Comparison of ENCODE assay signal across 8 mouse cellular contexts in the genomic region with DNA sequence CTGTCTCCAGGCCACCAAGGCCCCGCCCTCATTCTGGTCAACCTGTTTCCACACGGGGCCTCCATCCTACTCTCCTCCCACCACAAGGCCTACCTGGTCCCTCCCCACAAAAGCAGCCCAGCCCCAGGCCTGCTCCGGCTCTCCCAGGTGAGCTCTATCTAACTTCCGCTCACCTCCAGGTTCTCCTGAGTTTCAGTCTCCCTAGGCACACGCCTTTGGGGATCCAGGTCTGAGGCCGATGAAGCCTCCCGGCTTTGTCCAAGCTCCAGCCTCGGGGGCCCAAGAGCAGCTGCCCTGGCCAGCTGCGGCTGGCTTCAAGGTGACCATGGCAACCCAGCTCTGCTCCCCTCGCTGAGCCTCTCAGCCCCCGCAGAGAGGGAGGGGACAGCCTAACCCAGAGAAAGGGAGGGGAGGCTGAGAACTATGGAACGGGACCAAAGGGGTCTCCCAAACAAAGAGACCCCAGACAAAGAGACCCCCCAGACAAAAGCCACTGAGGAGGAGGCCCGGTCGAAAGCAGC. TPM values are rescaled to one million over a fixed set of nuclear protein-coding genes. Genes with fewer than 3 reads are reported as not detected.
DNase-seq lines count a peak whose midpoint lies in the region; ATAC-seq and TF ChIP-seq lines count a peak whose summit lies in the region.

No protein-coding gene starts in this region.

- H3K27me3 ChIP-seq in heart, embryonic 14.5 days (ENCODE audit: control insufficient read depth, insufficient read depth, low read length) = no peaks in the 10 kb centered on the region
- H3K27me3 ChIP-seq in heart, adult 2 months (ENCODE audit: control insufficient read depth, insufficient read depth, low read length) = no peaks in the 10 kb centered on the region
- no peaks in the 10 kb centered on the region for H3K27me3 ChIP-seq in hindbrain, embryonic 11.5 days (ENCODE audit: control insufficient read depth, insufficient read depth, low read length)
- peaks cover 37% of the 10 kb centered on the region for H3K27me3 ChIP-seq in limb, embryonic 12.5 days
- H3K27me3 ChIP-seq in small intestine, adult 2 months (ENCODE audit: control insufficient read depth, insufficient read depth, low read length) = no peaks in the 10 kb centered on the region

- peak overlapping the region; percentile 78 for H3K9ac ChIP-seq in heart, embryonic 14.5 days (ENCODE audit: low read length)
- no peak overlapping the region for H3K9ac ChIP-seq in heart, adult 2 months (ENCODE audit: low read depth, low read length)
- peak overlapping the region; percentile 89 for H3K9ac ChIP-seq in hindbrain, embryonic 11.5 days (ENCODE audit: low read depth, low read length)
- peak overlapping the region; percentile 64 for H3K9ac ChIP-seq in limb, embryonic 12.5 days (replicated peaks)

- ATAC-seq in heart, embryonic 14.5 days (ENCODE audit: insufficient number of reproducible peaks, insufficient read depth, low FRiP score, low read depth) = no peak
- ATAC-seq in hindbrain, embryonic 11.5 days (ENCODE audit: low FRiP score) = peak; percentile 86
- peak; percentile 65 for ATAC-seq in limb, embryonic 12.5 days (ENCODE audit: insufficient number of reproducible peaks, insufficient read depth, low FRiP score, low TSS enrichment, low read depth)
- no peak for ATAC-seq in granulocyte monocyte progenitor cell, adult 5-6 weeks (replicated peaks; ENCODE audit: poor library complexity, severe bottlenecking)

- H3K9me3 ChIP-seq in heart, embryonic 14.5 days (ENCODE audit: control insufficient read depth, low read length) = no peaks in the 10 kb centered on the region
- no peaks in the 10 kb centered on the region for H3K9me3 ChIP-seq in hindbrain, embryonic 11.5 days (ENCODE audit: control insufficient read depth, low read length)
- no peaks in the 10 kb centered on the region for H3K9me3 ChIP-seq in limb, embryonic 12.5 days

- DNase-seq in heart, adult 2 months = no peak
- DNase-seq in brain, embryonic 14.5 days (ENCODE audit: low read depth) = peak; percentile 97
- DNase-seq in hindbrain, embryonic 11.5 days (ENCODE audit: low spot score) = peak; percentile 93
- DNase-seq in gastrocnemius, postnatal 10 days = no peak

- no peak for TF ChIP-seq EP300 in heart, adult 2 months (IDR thresholded peaks at IDR 0.05; ENCODE audit: insufficient read depth, low read depth, low read length)

- 4% methylated on average over 14 of the region's 14 CpGs for WGBS in heart, embryonic 14.5 days
- WGBS in heart, adult 2 months = 37% methylated on average over 13 of the region's 14 CpGs
- under 1% methylated on average over 14 of the region's 14 CpGs for WGBS in hindbrain, embryonic 11.5 days
- WGBS in limb, embryonic 12.5 days = under 1% methylated on average over 14 of the region's 14 CpGs
- 13% methylated on average over 14 of the region's 14 CpGs for WGBS in small intestine, adult 2 months

- TF ChIP-seq CTCF in heart, adult 2 months (IDR thresholded peaks at IDR 0.05) = no peak
- no peak for TF ChIP-seq CTCF in brain, embryonic 14.5 days (IDR thresholded peaks at IDR 0.05; ENCODE audit: borderline replicate concordance, extremely low read depth, insufficient read depth, insufficient read length)
- TF ChIP-seq CTCF in small intestine, adult 2 months (IDR thresholded peaks at IDR 0.05; ENCODE audit: extremely low read depth, insufficient read length, insufficient replicate concordance, low read depth, low read length) = no peak

- H3K27ac ChIP-seq in heart, embryonic 14.5 days (replicated peaks in 1 of 2; ENCODE audit: control insufficient read depth in 1 of 2, insufficient read depth in 1 of 2, low read depth in 2 of 2, low read length in 2 of 2) = peak overlapping the region; percentile 92 to 93
- H3K27ac ChIP-seq in heart, adult 2 months = no peak overlapping the region
- H3K27ac ChIP-seq in hindbrain, embryonic 11.5 days (ENCODE audit: low read depth, low read length) = peak overlapping the region; percentile 100
- H3K27ac ChIP-seq in limb, embryonic 12.5 days = peak overlapping the region; percentile 87
- H3K27ac ChIP-seq in small intestine, adult 2 months (ENCODE audit: insufficient read depth, low read depth, low read length) = no peak overlapping the region

- no peak for TF ChIP-seq POLR2A in heart, adult 2 months (IDR thresholded peaks at IDR 0.05; ENCODE audit: insufficient read depth, low read depth, low read length)
- TF ChIP-seq POLR2A in brain, embryonic 14.5 days (IDR thresholded peaks at IDR 0.05; ENCODE audit: borderline replicate concordance, extremely low read depth, insufficient read depth, insufficient read length, poor library complexity, severe bottlenecking) = no peak; the same call in 1 of the 2 replicates
- TF ChIP-seq POLR2A in small intestine, adult 2 months (IDR thresholded peaks at IDR 0.05; ENCODE audit: low read depth, low read length) = no peak

- H3K4me2 ChIP-seq in heart, embryonic 14.5 days (ENCODE audit: low read length) = peak overlapping the region; percentile 72
- peak overlapping the region; percentile 54 for H3K4me2 ChIP-seq in hindbrain, embryonic 11.5 days (replicated peaks; ENCODE audit: low read depth, low read length)
- peak overlapping the region; percentile 93 for H3K4me2 ChIP-seq in limb, embryonic 12.5 days

- intact Hi-C loops in heart, adult 2 months (cut with DNase I) = loop anchor here (2.0 kb wide), 1 partner anchor 21 kb away; no protein-coding TSS in a partner anchor

- no peaks in the 10 kb centered on the region for H3K79me2 ChIP-seq in heart, adult 2 months (replicated peaks; ENCODE audit: control insufficient read depth, insufficient read depth, low read length)

- H3K4me1 ChIP-seq in heart, embryonic 14.5 days (ENCODE audit: control insufficient read depth in 2 of 2, insufficient read depth in 2 of 2, low read length in 2 of 2) = peaks cover 33 to 48% of the 10 kb centered on the region in 2 experiments
- peaks cover 4% of the 10 kb centered on the region; the same call in 1 of the 2 replicates for H3K4me1 ChIP-seq in heart, adult 2 months (ENCODE audit: control insufficient read depth, insufficient read depth, low read length)
- H3K4me1 ChIP-seq in hindbrain, embryonic 11.5 days (replicated peaks; ENCODE audit: control insufficient read depth, insufficient read depth, low read length) = peaks cover 6% of the 10 kb centered on the region
- peaks cover 52% of the 10 kb centered on the region for H3K4me1 ChIP-seq in limb, embryonic 12.5 days (replicated peaks)
- peaks cover 17% of the 10 kb centered on the region for H3K4me1 ChIP-seq in small intestine, adult 2 months (ENCODE audit: control insufficient read depth, insufficient read depth, insufficient read length, low read length)

- H3K4me3 ChIP-seq in heart, embryonic 14.5 days (ENCODE audit: control insufficient read depth in 1 of 2, insufficient read depth in 1 of 2, low read depth in 1 of 2, low read length in 2 of 2) = peak overlapping the region; percentile 47 to 89
- no peak overlapping the region for H3K4me3 ChIP-seq in heart, adult 2 months
- H3K4me3 ChIP-seq in hindbrain, embryonic 11.5 days (ENCODE audit: low read depth, low read length) = peak overlapping the region; percentile 93
- peak overlapping the region; percentile 71 for H3K4me3 ChIP-seq in limb, embryonic 12.5 days (replicated peaks)
- peak overlapping the region; percentile 11 for H3K4me3 ChIP-seq in small intestine, adult 2 months (ENCODE audit: low read depth, low read length)

- H3K36me3 ChIP-seq in heart, embryonic 14.5 days (ENCODE audit: control insufficient read depth, insufficient read depth, low read length) = no peaks in the 10 kb centered on the region
- H3K36me3 ChIP-seq in heart, adult 2 months (ENCODE audit: control insufficient read depth, insufficient read depth, low read length) = no peaks in the 10 kb centered on the region; the same call in none of the 2 replicates
- H3K36me3 ChIP-seq in hindbrain, embryonic 11.5 days (ENCODE audit: control insufficient read depth, insufficient read depth, low read length) = no peaks in the 10 kb centered on the region
- H3K36me3 ChIP-seq in limb, embryonic 12.5 days = no peaks in the 10 kb centered on the region
- H3K36me3 ChIP-seq in small intestine, adult 2 months (ENCODE audit: control insufficient read depth, insufficient read depth, low read length) = no peaks in the 10 kb centered on the region

RNA-seq across cellular contexts. Expression of a gene that starts 0.6 kb away (rescaled TPM):
- polyA plus RNA-seq in heart, embryonic 14.5 days (2014; fragmentation: Nextera tagmentation; extraction: Ambion mirVana) = 75.7 and 75.8 TPM in 2 replicates
- 10 to 100 TPM; 25.9 to 30.6 TPM for total RNA-seq in heart, adult 2 months (2021)
- 24.4 and 27.6 TPM in 2 replicates for polyA plus RNA-seq in heart, adult 2 months (2012; rRNA removed)
- 99.6 and 112 TPM in 2 replicates for polyA plus RNA-seq in brain, embryonic 14.5 days (2012; rRNA removed)
- 69.9 and 78.8 TPM in 2 replicates for polyA plus RNA-seq in hindbrain, embryonic 11.5 days (2014; fragmentation: Nextera tagmentation; extraction: Ambion mirVana)
- 38.4 and 40.6 TPM in 2 replicates for polyA plus RNA-seq in limb, embryonic 12.5 days (2016; fragmentation: Nextera tagmentation; extraction: Ambion mirVana)
- 51.9 and 76.9 TPM in 2 replicates for polyA plus RNA-seq in small intestine, adult 2 months (2012; rRNA removed)
- not detected in 2 replicates for total RNA-seq in granulocyte monocyte progenitor cell, adult 5-6 weeks (2014; fragmentation: Nextera tagmentation)
- not detected in 2 replicates for total RNA-seq in granulocyte monocyte progenitor cell, adult 5-6 weeks (2017)
- total RNA-seq in gastrocnemius, postnatal 10 days (2021) = 10 to 100 TPM; 35.2 to 42.8 TPM

RNA-seq across cellular contexts. Expression of a gene that starts 30.3 kb away (rescaled TPM):
- 21.9 and 23.8 TPM in 2 replicates for polyA plus RNA-seq in heart, embryonic 14.5 days (2014; fragmentation: Nextera tagmentation; extraction: Ambion mirVana)
- total RNA-seq in heart, adult 2 months (2021) = 10 to 100 TPM; 15.0 to 20.6 TPM
- polyA plus RNA-seq in heart, adult 2 months (2012; rRNA removed) = 19.2 and 21.0 TPM in 2 replicates
- 28.8 and 40.8 TPM in 2 replicates for polyA plus RNA-seq in brain, embryonic 14.5 days (2012; rRNA removed)
- polyA plus RNA-seq in hindbrain, embryonic 11.5 days (2014; fragmentation: Nextera tagmentation; extraction: Ambion mirVana) = 37.8 and 41.4 TPM in 2 replicates
- polyA plus RNA-seq in limb, embryonic 12.5 days (2016; fragmentation: Nextera tagmentation; extraction: Ambion mirVana) = 53.6 and 58.2 TPM in 2 replicates
- polyA plus RNA-seq in small intestine, adult 2 months (2012; rRNA removed) = 11.0 and 17.2 TPM in 2 replicates
- 20.3 and 41.9 TPM in 2 replicates for total RNA-seq in granulocyte monocyte progenitor cell, adult 5-6 weeks (2014; fragmentation: Nextera tagmentation)
- 32.6 and 40.4 TPM in 2 replicates for total RNA-seq in granulocyte monocyte progenitor cell, adult 5-6 weeks (2017)
- total RNA-seq in gastrocnemius, postnatal 10 days (2021) = 10 to 100 TPM; 18.2 to 20.5 TPM

RNA-seq across cellular contexts. Expression of a gene that starts 36.4 kb away (rescaled TPM):
- 10.8 and 12.7 TPM in 2 replicates for polyA plus RNA-seq in heart, embryonic 14.5 days (2014; fragmentation: Nextera tagmentation; extraction: Ambion mirVana)
- 10 to 100 TPM; 26.6 to 28.3 TPM for total RNA-seq in heart, adult 2 months (2021)
- 19.3 and 20.3 TPM in 2 replicates for polyA plus RNA-seq in heart, adult 2 months (2012; rRNA removed)
- 36.8 and 40.6 TPM in 2 replicates for polyA plus RNA-seq in brain, embryonic 14.5 days (2012; rRNA removed)
- 6.9 and 8.7 TPM in 2 replicates for polyA plus RNA-seq in hindbrain, embryonic 11.5 days (2014; fragmentation: Nextera tagmentation; extraction: Ambion mirVana)
- 20.0 and 23.4 TPM in 2 replicates for polyA plus RNA-seq in limb, embryonic 12.5 days (2016; fragmentation: Nextera tagmentation; extraction: Ambion mirVana)
- 18.2 and 26.5 TPM in 2 replicates for polyA plus RNA-seq in small intestine, adult 2 months (2012; rRNA removed)
- 7.3 and 30.1 TPM in 2 replicates for total RNA-seq in granulocyte monocyte progenitor cell, adult 5-6 weeks (2014; fragmentation: Nextera tagmentation)
- 7.8 and 16.2 TPM in 2 replicates for total RNA-seq in granulocyte monocyte progenitor cell, adult 5-6 weeks (2017)
- 10 to 100 TPM; 17.0 to 24.0 TPM for total RNA-seq in gastrocnemius, postnatal 10 days (2021)

Comparison
In these comparisons a context has a peak if more than half of its experiments do, and no peak if none do; other contexts are left out.
1. H3K27ac ChIP-seq: peak in heart, embryonic 14.5 days (2 of 2), hindbrain, embryonic 11.5 days (single experiment) and limb, embryonic 12.5 days (single experiment); none in heart, adult 2 months (single experiment) and small intestine, adult 2 months (single experiment).
2. ATAC-seq: peak in hindbrain, embryonic 11.5 days (single experiment) and limb, embryonic 12.5 days (single experiment); none in heart, embryonic 14.5 days (single experiment) and granulocyte monocyte progenitor cell, adult 5-6 weeks (single experiment).
3. DNase-seq: peak in brain, embryonic 14.5 days (single experiment) and hindbrain, embryonic 11.5 days (single experiment); none in heart, adult 2 months (0 of 2) and gastrocnemius, postnatal 10 days (single experiment).
4. Peak in every context shown above with its lines, with median percentiles within 50 percentile points of each other: H3K4me2 ChIP-seq.